Mouse (Mus musculus): ENCODE data around the gene Gm17651. TPM values are rescaled to one million over a fixed set of nuclear protein-coding genes. Genes with fewer than 3 reads are reported as not detected.

Gm17651 gene
- polyA plus RNA-seq, 1 experiment from 2014 or later = not detected

DNA sequence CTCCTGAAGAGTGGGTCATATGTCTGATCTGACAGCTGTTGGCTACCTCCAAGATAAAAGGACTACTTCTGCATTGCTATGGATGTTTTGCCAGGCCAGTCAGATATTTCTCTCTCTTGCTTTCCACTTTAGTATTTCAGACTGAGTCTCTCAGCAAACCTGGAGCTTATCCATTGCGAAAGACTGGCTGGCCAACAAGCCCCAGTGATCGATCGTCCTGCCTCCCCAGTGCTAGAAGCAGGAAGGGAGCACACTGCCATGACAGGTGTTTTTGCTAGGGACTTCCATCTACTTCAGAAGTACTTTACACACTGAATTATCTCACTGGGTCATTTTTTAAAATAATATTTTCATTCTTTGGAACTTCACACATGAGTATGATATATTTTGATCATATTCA lies 3.9 kb upstream of the Gm17651 start:
- WGBS = 90% methylated on average over 3 of the region's 3 CpGs
- Histone ChIP-seq H3K9me3 (no peaks in the 10 kb centered on the region), H3K9ac (replicated peaks) (no peak overlapping the region), H3K36me3 (no peaks in the 10 kb centered on the region), H3K27ac (no peak overlapping the region), H3K4me1 (replicated peaks) (peaks cover 8% of the 10 kb centered on the region), H3K27me3 (peaks cover 29% of the 10 kb centered on the region), H3K4me3 (replicated peaks) (no peak overlapping the region), H3K4me2 (no peak overlapping the region)
- ATAC-seq (ENCODE audit: insufficient number of reproducible peaks, insufficient read depth, low FRiP score, low TSS enrichment, low read depth) = no peak

DNA sequence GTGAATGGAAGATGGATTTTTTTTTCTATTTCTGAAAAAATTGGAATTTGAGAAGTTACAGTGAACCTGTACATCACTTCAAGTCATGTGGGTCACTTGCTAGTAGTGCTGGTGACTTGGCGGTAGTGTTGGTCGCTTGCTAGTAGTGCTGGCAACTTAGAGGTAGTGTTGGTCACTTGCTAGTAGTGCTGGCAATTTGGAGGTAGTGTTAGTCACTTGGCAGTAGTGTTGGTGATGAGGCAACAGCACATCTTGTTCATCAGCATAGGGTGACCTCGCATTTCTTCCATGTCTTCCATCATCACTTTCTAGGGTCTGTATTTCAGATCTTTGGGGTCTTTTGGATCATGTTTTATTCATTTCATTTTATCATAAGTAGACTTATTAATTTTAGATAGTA lies 1.6 kb upstream of the Gm17651 start:
- Histone ChIP-seq H3K36me3 (peaks cover 7% of the 10 kb centered on the region), H3K27me3 (peaks cover 14% of the 10 kb centered on the region; the same call in 1 of the 2 replicates), H3K4me2 (no peak overlapping the region), H3K4me1 (replicated peaks) (no peaks in the 10 kb centered on the region; the same call in 1 of the 2 replicates), H3K9ac (replicated peaks) (no peak overlapping the region), H3K9me3 (no peaks in the 10 kb centered on the region), H3K4me3 (replicated peaks) (no peak overlapping the region), H3K27ac (no peak overlapping the region)
- ATAC-seq (ENCODE audit: insufficient number of reproducible peaks, insufficient read depth, low FRiP score, low TSS enrichment, low read depth) = no peak
- 98% methylated on average over 3 of the region's 3 CpGs for WGBS

DNA sequence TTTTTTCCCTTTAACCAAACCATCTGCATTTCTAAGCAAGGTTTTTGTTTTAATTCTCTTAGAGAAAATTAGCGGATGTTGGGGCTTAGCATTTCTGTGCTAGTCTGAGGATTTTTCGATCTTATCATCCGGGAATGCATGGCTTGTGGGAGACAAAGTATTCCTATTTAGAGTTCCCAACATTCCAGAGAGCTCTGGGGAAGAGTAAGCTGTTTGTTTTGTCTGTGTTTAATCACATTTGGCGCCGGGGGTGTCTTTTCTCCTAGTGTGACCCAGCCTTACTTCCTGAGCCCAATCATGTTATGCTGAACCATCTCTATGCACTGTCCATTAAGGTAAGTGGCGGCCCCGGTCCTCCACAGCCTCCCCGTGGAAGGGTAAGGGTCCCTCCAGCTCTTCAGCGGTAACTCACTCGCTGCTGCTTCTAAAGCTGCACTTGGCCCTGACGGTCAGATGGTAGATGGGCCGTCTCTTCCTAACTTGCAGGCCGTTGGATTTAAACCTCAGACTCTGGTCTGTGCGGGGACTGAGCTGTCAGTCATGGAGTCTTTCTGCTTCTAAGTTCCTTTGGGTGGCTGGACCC lies 7.3 kb downstream of the Gm17651 start:
- no peak overlapping the region for H3K4me2 ChIP-seq
- no peaks in the 10 kb centered on the region for H3K27me3 ChIP-seq
- H3K9ac ChIP-seq (replicated peaks) = no peak overlapping the region
- no peaks in the 10 kb centered on the region for H3K9me3 ChIP-seq
- WGBS = 90% methylated on average over 14 of the region's 14 CpGs
- H3K4me1 ChIP-seq (replicated peaks) = peaks cover 1% of the 10 kb centered on the region; the same call in 1 of the 2 replicates
- H3K36me3 ChIP-seq = peaks cover 69% of the 10 kb centered on the region
- no peak overlapping the region for H3K27ac ChIP-seq
- no peak for ATAC-seq (ENCODE audit: insufficient number of reproducible peaks, insufficient read depth, low FRiP score, low TSS enrichment, low read depth)
- no peak overlapping the region for H3K4me3 ChIP-seq (replicated peaks)

DNA sequence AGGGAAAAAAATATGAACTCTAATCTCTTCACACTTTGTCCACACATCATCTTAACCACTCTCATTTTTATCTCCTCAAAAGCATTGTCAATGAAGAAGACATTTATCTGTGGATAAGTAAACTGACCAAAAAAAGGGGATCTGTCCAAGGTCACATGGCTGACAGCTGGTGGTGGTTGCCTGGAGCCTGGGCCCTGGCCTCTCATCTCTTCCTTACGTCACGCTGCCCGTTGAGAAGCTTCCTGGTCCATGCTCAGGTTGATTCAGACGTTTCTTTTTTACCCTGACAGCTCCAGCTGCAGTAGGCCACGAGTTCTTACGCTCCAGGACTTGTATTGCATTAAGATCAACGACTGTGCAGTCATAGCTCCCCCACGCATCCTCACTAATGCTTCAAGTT lies 8.3 kb downstream of the Gm17651 start:
- Histone ChIP-seq H3K27me3 (no peaks in the 10 kb centered on the region), H3K4me1 (replicated peaks) (peaks cover 7% of the 10 kb centered on the region; the same call in 1 of the 2 replicates), H3K36me3 (peaks cover 62% of the 10 kb centered on the region), H3K4me3 (replicated peaks) (no peak overlapping the region), H3K9ac (replicated peaks) (no peak overlapping the region), H3K27ac (no peak overlapping the region), H3K4me2 (no peak overlapping the region), H3K9me3 (no peaks in the 10 kb centered on the region)
- WGBS = 80% methylated on average over 8 of the region's 8 CpGs
- ATAC-seq (ENCODE audit: insufficient number of reproducible peaks, insufficient read depth, low FRiP score, low TSS enrichment, low read depth) = no peak

DNA sequence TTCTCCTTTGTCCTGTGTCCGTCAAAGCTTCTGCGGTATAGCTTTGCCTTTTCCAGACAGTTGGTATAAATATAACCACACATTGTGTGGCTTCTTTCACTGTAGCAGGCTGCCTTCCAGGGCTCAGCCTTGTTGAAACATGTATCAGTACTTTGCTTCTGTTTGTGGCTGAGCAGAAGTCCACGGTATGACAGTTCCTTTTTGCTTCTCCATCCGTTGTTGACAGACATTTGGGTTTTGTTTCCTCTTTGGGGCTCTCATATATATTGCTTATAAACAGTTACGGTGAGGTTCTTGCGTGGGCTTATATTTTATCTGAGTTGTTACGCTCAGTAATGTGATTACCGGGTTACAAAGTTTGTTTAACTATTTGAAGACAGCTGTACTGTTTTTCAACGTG lies 9.0 kb downstream of the Gm17651 start:
- H3K27me3 ChIP-seq = no peaks in the 10 kb centered on the region
- H3K36me3 ChIP-seq = peaks cover 56% of the 10 kb centered on the region
- H3K4me2 ChIP-seq = no peak overlapping the region
- no peaks in the 10 kb centered on the region for H3K9me3 ChIP-seq
- WGBS = 94% methylated on average over 9 of the region's 9 CpGs
- no peak overlapping the region for H3K27ac ChIP-seq
- no peak overlapping the region for H3K9ac ChIP-seq (replicated peaks)
- no peak overlapping the region for H3K4me3 ChIP-seq (replicated peaks)
- ATAC-seq (ENCODE audit: insufficient number of reproducible peaks, insufficient read depth, low FRiP score, low TSS enrichment, low read depth) = no peak
- peaks cover 10% of the 10 kb centered on the region; the same call in 1 of the 2 replicates for H3K4me1 ChIP-seq (replicated peaks)

DNA sequence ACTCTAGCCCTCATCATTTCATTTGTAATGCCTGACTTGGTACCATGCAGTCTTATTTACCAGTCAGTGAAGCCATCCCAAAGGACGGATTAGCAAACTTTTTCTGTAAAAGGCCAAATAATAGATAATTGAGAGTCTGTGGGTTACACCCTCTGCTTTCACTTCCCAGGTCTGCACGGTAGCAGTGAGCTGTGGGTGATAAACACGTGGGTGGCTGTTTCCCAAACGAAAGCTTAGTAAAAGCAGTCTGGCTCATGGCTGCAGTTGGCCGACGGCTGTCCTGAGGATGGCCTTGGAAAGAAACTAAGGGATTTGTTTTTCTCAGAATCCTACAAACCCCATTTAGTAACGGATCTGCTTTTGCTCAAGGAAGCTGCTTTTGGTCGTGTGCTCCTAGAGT lies 13.3 kb downstream of the Gm17651 start:
- Histone ChIP-seq H3K36me3 (peaks cover 24% of the 10 kb centered on the region), H3K27ac (no peak overlapping the region), H3K4me1 (replicated peaks) (peaks cover 27% of the 10 kb centered on the region), H3K4me3 (replicated peaks) (no peak overlapping the region), H3K9ac (replicated peaks) (no peak overlapping the region), H3K27me3 (no peaks in the 10 kb centered on the region), H3K9me3 (no peaks in the 10 kb centered on the region), H3K4me2 (no peak overlapping the region)
- WGBS = 52% methylated on average over 8 of the region's 8 CpGs
- ATAC-seq (ENCODE audit: insufficient number of reproducible peaks, insufficient read depth, low FRiP score, low TSS enrichment, low read depth) = no peak

DNA sequence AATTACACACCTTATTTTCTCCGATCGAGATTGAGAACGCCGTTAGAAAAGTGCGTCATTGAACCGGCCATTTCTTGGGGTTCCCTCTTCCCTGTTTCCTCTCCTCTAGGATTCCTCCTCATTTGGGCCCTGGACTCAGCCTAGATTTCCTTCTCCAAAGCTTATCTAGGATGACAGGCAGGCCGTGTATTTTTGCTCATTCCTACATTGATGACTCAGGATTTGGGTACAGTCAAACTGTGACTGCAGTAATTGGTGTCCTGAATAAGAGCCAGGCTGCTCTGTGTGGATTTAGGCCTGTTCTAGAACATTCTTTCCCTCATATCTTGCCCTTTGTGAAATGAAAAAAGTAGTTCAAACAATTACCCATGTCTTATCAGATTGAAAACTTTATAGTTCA lies 14.7 kb downstream of the Gm17651 start:
- peaks cover 27% of the 10 kb centered on the region for H3K4me1 ChIP-seq (replicated peaks)
- WGBS = 92% methylated on average over 7 of the region's 7 CpGs
- H3K9ac ChIP-seq (replicated peaks) = no peak overlapping the region
- no peak for ATAC-seq (ENCODE audit: insufficient number of reproducible peaks, insufficient read depth, low FRiP score, low TSS enrichment, low read depth)
- 0 out of 2 replicates have a peak overlapping the region, but pooled peaks have one; percentile 76 for H3K4me2 ChIP-seq
- no peak overlapping the region for H3K4me3 ChIP-seq (replicated peaks)
- H3K27ac ChIP-seq = no peak overlapping the region
- H3K36me3 ChIP-seq = peaks cover 15% of the 10 kb centered on the region; the same call in 1 of the 2 replicates
- H3K9me3 ChIP-seq = no peaks in the 10 kb centered on the region
- H3K27me3 ChIP-seq = no peaks in the 10 kb centered on the region

DNA sequence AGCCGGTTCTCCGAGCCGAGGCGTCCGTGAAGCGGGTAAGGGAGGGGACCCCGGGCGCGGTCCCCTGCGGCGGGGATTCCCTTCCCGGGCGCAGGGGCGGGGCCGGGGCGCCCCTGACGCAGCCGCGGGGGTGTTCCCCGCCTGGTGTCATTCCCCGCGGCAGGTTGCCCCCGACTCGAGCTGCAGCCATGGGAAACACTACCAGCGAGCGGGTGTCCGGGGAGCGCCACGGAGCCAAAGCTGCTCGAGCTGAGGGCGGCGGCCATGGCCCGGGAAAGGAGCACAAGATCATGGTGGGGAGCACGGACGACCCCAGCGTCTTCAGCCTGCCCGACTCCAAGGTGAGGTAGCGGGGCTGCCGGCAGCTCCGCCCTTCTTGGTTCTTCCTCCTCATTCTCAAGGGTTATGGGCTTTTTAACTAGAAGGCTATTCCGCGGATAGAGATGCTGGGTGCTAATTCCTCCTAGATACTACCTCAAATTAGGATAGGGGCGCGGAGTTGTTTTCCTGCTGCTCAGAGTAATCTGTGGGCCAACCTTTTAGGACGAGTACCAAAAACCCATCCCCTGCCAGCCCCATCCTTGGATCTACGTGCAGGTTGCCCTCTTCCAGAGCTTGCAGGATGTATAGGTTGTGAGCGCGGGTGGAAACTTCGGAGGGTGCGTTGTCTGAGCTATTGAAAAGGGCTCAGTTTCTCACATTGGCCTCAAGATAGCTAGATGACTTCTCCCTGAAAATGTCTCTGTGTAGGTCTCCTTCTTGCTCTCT lies 15.9 kb downstream of the Gm17651 start:
- WGBS = 1% methylated on average over 50 of the region's 50 CpGs

DNA sequence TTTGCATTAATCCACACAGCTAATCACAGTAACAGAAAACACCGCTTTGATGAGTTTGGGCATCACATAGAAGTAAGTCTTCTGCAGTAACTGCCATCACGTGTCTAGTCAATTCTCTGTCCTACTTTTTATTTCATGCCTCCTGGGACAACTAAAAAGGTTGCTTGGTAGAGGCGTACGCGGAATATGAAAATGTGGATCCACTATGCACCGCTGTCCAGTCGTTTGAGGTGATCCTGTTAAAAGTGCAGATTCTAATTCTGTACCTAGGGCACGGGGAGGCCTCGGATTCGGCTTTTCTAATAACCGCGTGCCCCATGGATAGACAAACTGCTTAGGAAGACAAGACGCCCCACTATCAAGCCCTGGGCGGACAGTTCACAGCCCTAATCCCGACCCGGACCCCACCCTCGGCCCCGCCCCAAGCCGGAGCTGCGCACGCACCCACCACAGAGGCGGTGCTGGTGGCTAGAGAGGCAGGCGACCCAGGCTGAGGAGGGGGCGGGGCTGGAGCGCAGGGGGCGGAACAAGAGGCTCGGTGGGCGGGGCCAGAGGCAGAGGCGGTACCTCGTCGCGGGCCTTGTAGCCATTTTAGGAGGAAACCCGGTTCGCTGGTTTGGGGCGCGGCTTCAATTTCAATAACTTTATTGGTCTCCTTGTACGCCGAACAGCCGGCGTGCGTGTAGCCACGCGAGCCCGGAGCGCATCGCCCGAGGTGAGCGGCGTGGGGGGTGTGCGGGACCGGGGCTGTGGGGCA lies 16.7 kb downstream of the Gm17651 start, which contains the start of gene Prkab2:
Gene Prkab2, plus strand, starts transcription at position 539 of the 757 bp plus-strand sequence.
- Histone ChIP-seq H3K4me2 (peak within 1 kb of the TSS; percentile 76), H3K9ac (replicated peaks) (peak within 1 kb of the TSS; percentile 65), H3K9me3 (no peaks in the 10 kb centered on the region), H3K27ac (0 out of 2 replicates have a peak within 1 kb of the TSS, but pooled peaks have one; percentile 23), H3K4me3 (replicated peaks) (peak within 1 kb of the TSS; percentile 84), H3K36me3 (no peaks in the 10 kb centered on the region; the same call in 1 of the 2 replicates), H3K27me3 (no peaks in the 10 kb centered on the region), H3K4me1 (replicated peaks) (peaks cover 27% of the 10 kb centered on the region)
- 2% methylated on average over 51 of the region's 51 CpGs for WGBS
- ATAC-seq (ENCODE audit: insufficient number of reproducible peaks, insufficient read depth, low FRiP score, low TSS enrichment, low read depth) = peak; percentile 94

More for the DNA sequence above, 15.9 kb downstream of the Gm17651 start:
- Histone ChIP-seq H3K36me3 (peaks cover 4% of the 10 kb centered on the region; the same call in 1 of the 2 replicates), H3K27ac (0 out of 2 replicates have a peak overlapping the region, but pooled peaks have one; percentile 23), H3K4me2 (peak overlapping the region; percentile 76), H3K27me3 (no peaks in the 10 kb centered on the region), H3K9me3 (no peaks in the 10 kb centered on the region), H3K9ac (replicated peaks) (peak overlapping the region; percentile 65), H3K4me1 (replicated peaks) (peaks cover 27% of the 10 kb centered on the region), H3K4me3 (replicated peaks) (peak overlapping the region; percentile 84)
- ATAC-seq (ENCODE audit: insufficient number of reproducible peaks, insufficient read depth, low FRiP score, low TSS enrichment, low read depth) = no peak; the same call in none of the 2 replicates

DNA sequence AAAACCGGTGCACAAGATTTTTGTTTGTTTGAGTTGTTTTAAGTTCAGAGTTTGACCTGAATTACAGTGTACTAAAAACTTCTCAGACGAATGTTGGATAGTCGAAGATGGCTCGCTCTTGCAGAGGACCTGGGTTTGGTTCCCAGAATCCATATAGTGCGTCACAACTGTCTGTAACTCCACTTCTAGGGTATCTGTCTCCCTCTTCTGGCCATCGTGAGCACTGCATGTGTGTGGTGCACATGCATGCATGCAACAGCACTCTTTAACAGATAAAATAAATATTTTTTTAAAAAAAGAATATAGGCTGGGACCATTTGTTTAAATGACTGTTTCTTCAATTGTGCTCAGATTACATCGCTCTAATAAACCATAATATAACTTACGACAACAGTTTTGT lies 19.6 kb downstream of the Gm17651 start:
- H3K27ac ChIP-seq = no peak overlapping the region
- H3K4me2 ChIP-seq = no peak overlapping the region
- 80% methylated on average over 8 of the region's 8 CpGs for WGBS
- no peak overlapping the region for H3K9ac ChIP-seq (replicated peaks)
- no peaks in the 10 kb centered on the region for H3K36me3 ChIP-seq
- no peak overlapping the region for H3K4me3 ChIP-seq (replicated peaks)
- H3K27me3 ChIP-seq = no peaks in the 10 kb centered on the region
- H3K9me3 ChIP-seq = no peaks in the 10 kb centered on the region
- H3K4me1 ChIP-seq (replicated peaks) = peaks cover 12% of the 10 kb centered on the region
- ATAC-seq (ENCODE audit: insufficient number of reproducible peaks, insufficient read depth, low FRiP score, low TSS enrichment, low read depth) = no peak

DNA sequence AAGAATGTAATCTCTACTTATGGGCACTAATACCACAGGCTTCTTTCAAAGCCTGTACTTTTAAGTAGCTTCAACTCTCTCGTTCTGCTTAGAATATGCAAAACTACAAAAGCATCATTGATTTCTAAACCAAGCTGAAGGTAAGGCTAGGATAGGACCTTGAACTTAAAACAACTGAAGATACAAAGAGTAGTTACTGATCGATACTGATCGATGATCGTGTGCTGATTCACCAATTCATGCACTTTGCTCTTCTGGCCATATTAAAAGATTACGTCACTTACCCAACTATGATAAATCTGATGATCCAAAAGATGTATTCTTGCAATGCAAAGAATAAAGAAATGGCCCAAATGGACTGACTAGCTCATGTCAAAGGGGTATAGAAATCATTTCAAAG lies 20.7 kb downstream of the Gm17651 start:
- no peak overlapping the region for H3K9ac ChIP-seq (replicated peaks)
- WGBS = 90% methylated on average over 5 of the region's 5 CpGs
- H3K4me2 ChIP-seq = no peak overlapping the region
- H3K9me3 ChIP-seq = no peaks in the 10 kb centered on the region
- H3K36me3 ChIP-seq = no peaks in the 10 kb centered on the region
- peaks cover under 1% of the 10 kb centered on the region; the same call in 1 of the 2 replicates for H3K4me1 ChIP-seq (replicated peaks)
- no peak overlapping the region for H3K27ac ChIP-seq
- ATAC-seq (ENCODE audit: insufficient number of reproducible peaks, insufficient read depth, low FRiP score, low TSS enrichment, low read depth) = no peak
- no peak overlapping the region for H3K4me3 ChIP-seq (replicated peaks)
- H3K27me3 ChIP-seq = no peaks in the 10 kb centered on the region
